Mouse (Mus musculus) neural tube, embryonic 11.5 days (tissue): ENCODE measurements around the gene Gata2. TPM values are rescaled to one million over a fixed set of nuclear protein-coding genes. Genes with fewer than 3 reads are reported as not detected.
"Not testable (repeated sequence)": the region's sequence is repeated elsewhere in the genome, so short reads cannot be mapped to it uniquely, and the experiment has no call there.

ENCODE experiments used
- ATAC-seq: fragments of 200-750 bp; cut with Nextera tagmentation; 2 replicates; pipeline ENCODE4 v1.8.0; 2017; ENCODE audit warnings: moderate number of reproducible peaks, mild to moderate bottlenecking, moderate TSS enrichment, moderate library complexity; ENCODE audit not compliant: insufficient read depth, low FRiP score, low TSS enrichment
- DNase-seq: peaks from one replicate; pipeline ENCODE4 v3.0.0-alpha.2; 2015; ENCODE audit warnings: low spot score
- H3K27ac ChIP-seq: fragments of 300-500 bp; sonication (generic); 2 replicates; pipeline ENCODE4 v1.5.1; 2014; ENCODE audit warnings: low read depth, mild to moderate bottlenecking, low read length
- H3K27me3 ChIP-seq: fragments of 300-500 bp; sonication (generic); 2 replicates; pipeline ENCODE4 v1.6.1; 2014; ENCODE audit warnings: mild to moderate bottlenecking, low read length, mixed read lengths; ENCODE audit not compliant: control insufficient read depth, insufficient read depth
- H3K36me3 ChIP-seq: fragments of 300-500 bp; sonication (generic); 2 replicates; pipeline ENCODE4 v1.6.1; 2014; ENCODE audit warnings: mild to moderate bottlenecking, low read length, moderate library complexity, mixed read lengths; ENCODE audit not compliant: control insufficient read depth, insufficient read depth
- H3K4me1 ChIP-seq: fragments of 300-500 bp; sonication (generic); 2 replicates; pipeline ENCODE4 v1.6.1; 2014; ENCODE audit warnings: low read length, mixed read lengths; ENCODE audit not compliant: control insufficient read depth, insufficient read depth
- H3K4me2 ChIP-seq: fragments of 300-500 bp; sonication (generic); 2 replicates; pipeline ENCODE4 v1.6.1; 2014; ENCODE audit warnings: low read depth, mild to moderate bottlenecking, moderate library complexity
- H3K4me3 ChIP-seq: fragments of 300-500 bp; sonication (generic); 2 replicates; pipeline ENCODE4 v1.5.1; 2014; ENCODE audit warnings: low read depth, low read length
- H3K9ac ChIP-seq: fragments of 300-500 bp; sonication (generic); 2 replicates; pipeline ENCODE4 v1.6.1; 2014; ENCODE audit warnings: mild to moderate bottlenecking, low read length
- H3K9me3 ChIP-seq: fragments of 300-500 bp; sonication (generic); 2 replicates; pipeline ENCODE4 v1.6.1; 2016; ENCODE audit warnings: low read length; ENCODE audit not compliant: control insufficient read depth
- WGBS: fragments of 180-500 bp; shearing (Covaris S2); extraction: QIAGEN DNeasy Blood & Tissue Kit; methylation state at CpG from one replicate; pipeline ENCODE4 v1.1.7; 2014; 5-methylcytosine and 5-hydroxymethylcytosine counted together
- polyA plus RNA-seq: library from polyadenylated mRNA; unstranded; fragments of >200 nt; fragmentation: Nextera tagmentation; extraction: Ambion mirVana; gene quantifications from 2 replicates; pipeline ENCODE4 v1.2.1, GENCODE M21; 2014

Gene Gata2
- 8.3 and 8.9 TPM in 2 replicates for polyA plus RNA-seq

- peak within 1 kb of the TSS; percentile 29 for H3K4me3 ChIP-seq
- H3K27ac ChIP-seq, result no peak within 1 kb of the TSS
- ATAC-seq (no peak), DNase-seq (peak; percentile 41)
- peaks cover 23% of the 10 kb centered on the region for H3K4me1 ChIP-seq
- H3K36me3 ChIP-seq, result no peaks in the 10 kb centered on the region
- H3K27me3 ChIP-seq, result peaks cover 100% of the 10 kb centered on the region
- H3K4me2 ChIP-seq, result peak within 1 kb of the TSS; percentile 48
- H3K9ac ChIP-seq, result no peak within 1 kb of the TSS
- H3K9me3 ChIP-seq, result no peaks in the 10 kb centered on the region
- WGBS, result under 1% methylated on average over 57 of the region's 57 CpGs
Observed at GRCm38 (mm10) chr6:88193433-88194052, at the start of gene Gata2. TSS of gene Gata2 (plus strand) at chr6:88193891.

DNA sequence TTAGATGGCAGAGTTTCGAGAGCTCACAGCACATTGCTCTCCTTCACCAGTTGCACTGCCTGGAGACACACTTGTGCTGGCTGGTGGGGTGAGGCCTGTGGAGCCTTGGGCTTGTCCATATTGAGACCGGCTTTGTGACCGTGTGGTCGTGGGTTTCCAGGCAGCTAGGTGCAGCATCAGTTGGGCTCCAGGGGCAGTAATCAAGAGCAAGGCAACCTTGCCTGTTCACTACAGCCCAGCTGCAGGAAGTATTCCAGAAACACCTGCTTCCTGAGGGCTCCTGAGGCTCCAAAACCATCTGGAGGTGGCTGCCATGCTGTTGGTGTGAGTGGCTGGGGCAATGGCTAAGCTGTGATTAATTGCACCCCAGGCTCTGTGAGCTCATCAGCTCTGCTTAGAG is 47.9 kb upstream of the Gata2 start:
- ATAC-seq (no peak), DNase-seq (no peak)
- no peak overlapping the region for H3K4me2 ChIP-seq
- no peaks in the 10 kb centered on the region for H3K4me1 ChIP-seq
- no peaks in the 10 kb centered on the region for H3K9me3 ChIP-seq
- no peak overlapping the region for H3K27ac ChIP-seq
- H3K9ac ChIP-seq, result no peak overlapping the region
- H3K27me3 ChIP-seq, result no peaks in the 10 kb centered on the region
- no peak overlapping the region for H3K4me3 ChIP-seq
- H3K36me3 ChIP-seq, result no peaks in the 10 kb centered on the region
- 72% methylated on average over 4 of the region's 4 CpGs for WGBS

DNA sequence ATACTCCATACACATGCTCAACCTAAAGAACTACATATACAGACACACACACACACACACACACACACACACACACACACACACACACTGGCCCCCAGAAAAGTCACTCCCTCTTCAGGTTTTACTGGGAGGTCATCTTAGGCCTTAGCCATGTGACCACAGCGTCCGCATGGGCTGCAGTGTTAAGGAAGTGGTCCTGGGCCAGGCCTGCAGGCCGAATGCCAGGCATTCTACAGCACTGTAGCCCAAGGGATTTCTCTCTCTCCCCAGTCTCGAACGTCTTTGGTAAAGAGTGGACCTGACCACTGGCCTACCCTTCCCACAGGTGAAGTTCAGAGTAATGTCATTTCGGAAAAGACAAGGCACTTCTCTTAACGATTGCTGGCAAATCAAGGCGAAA is 47.1 kb upstream of the Gata2 start:
- no peaks in the 10 kb centered on the region for H3K9me3 ChIP-seq
- H3K36me3 ChIP-seq, result no peaks in the 10 kb centered on the region
- ATAC-seq (no peak), DNase-seq (no peak)
- no peak overlapping the region for H3K4me3 ChIP-seq
- no peak overlapping the region for H3K4me2 ChIP-seq
- no peak overlapping the region for H3K9ac ChIP-seq
- WGBS, result 83% methylated on average over 8 of the region's 8 CpGs
- no peak overlapping the region for H3K27ac ChIP-seq
- H3K4me1 ChIP-seq, result no peaks in the 10 kb centered on the region
- H3K27me3 ChIP-seq, result no peaks in the 10 kb centered on the region

GRCm38 (mm10) chr6:88147411-88148003 is 46.2 kb upstream of the Gata2 start:
- H3K4me3 ChIP-seq, result no peak overlapping the region
- H3K36me3 ChIP-seq, result no peaks in the 10 kb centered on the region
- H3K9ac ChIP-seq, result no peak overlapping the region
- no peaks in the 10 kb centered on the region for H3K4me1 ChIP-seq
- WGBS, result 84% methylated on average over 16 of the region's 16 CpGs
- no peaks in the 10 kb centered on the region for H3K27me3 ChIP-seq
- no peaks in the 10 kb centered on the region for H3K9me3 ChIP-seq
- DNase-seq (no peak), ATAC-seq (no peak)
- no peak overlapping the region for H3K4me2 ChIP-seq
- H3K27ac ChIP-seq, result no peak overlapping the region

DNA sequence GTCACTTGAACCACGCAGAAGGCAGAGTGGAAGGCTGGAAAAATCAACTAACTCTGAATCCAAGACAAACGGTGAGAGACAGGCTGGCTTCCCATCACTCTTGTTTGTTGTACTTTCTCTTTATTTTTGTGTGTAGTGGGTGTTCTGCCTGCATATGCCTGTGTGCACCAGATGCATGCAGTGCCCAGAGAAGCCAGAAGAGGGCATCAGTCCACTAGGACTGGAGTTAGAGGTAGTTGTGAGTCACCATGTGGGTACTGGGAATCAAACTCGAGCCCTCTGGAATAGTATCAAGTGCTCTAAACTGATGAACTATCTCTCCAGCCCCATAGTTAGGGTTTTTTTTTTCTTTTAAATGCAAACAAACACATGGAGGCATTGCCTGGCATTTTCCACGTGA is 42.4 kb upstream of the Gata2 start:
- no peak overlapping the region for H3K4me2 ChIP-seq
- DNase-seq (no peak), ATAC-seq (no peak)
- no peak overlapping the region for H3K27ac ChIP-seq
- no peaks in the 10 kb centered on the region for H3K9me3 ChIP-seq
- no peak overlapping the region for H3K4me3 ChIP-seq
- no peak overlapping the region for H3K9ac ChIP-seq
- WGBS, result 69% methylated on average over 4 of the region's 4 CpGs
- no peaks in the 10 kb centered on the region for H3K4me1 ChIP-seq
- H3K36me3 ChIP-seq, result no peaks in the 10 kb centered on the region
- no peaks in the 10 kb centered on the region for H3K27me3 ChIP-seq

DNA sequence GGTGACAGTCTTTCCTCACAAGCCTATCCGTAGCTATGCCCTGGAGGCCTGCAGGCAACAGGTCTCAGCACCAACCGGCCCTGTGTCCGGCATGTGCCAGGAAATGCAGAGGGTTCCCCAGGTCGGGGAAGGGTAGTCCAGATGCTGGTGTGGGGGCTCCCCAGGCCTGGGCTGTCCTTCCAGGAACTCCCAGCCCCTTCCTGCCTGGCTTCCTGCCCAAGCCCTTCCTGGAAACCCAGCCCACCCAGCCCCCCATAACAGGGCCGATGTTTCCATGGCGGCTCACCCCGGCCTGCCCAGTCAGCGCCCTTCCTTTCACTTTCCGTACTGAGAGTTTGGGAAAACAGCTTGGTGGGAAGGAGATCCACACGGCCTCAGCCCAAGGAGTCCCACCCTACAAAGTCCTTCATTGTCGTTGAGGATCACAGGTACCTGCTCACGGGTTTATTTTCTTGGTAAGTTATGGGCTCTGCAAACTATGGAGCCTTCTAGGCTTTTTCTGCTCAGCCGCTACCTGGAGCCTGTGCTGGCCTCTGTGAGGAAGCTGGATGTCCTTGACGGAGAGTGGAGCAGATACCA is 41.5 kb upstream of the Gata2 start:
- no peak for DNase-seq
- Histone ChIP-seq H3K9me3 (no peaks in the 10 kb centered on the region), H3K9ac (no peak overlapping the region), H3K4me3 (no peak overlapping the region), H3K4me2 (no peak overlapping the region), H3K27ac (no peak overlapping the region), H3K27me3 (no peaks in the 10 kb centered on the region), H3K4me1 (no peaks in the 10 kb centered on the region), H3K36me3 (no peaks in the 10 kb centered on the region)
- no peak for ATAC-seq
- 89% methylated on average over 14 of the region's 14 CpGs for WGBS

DNA sequence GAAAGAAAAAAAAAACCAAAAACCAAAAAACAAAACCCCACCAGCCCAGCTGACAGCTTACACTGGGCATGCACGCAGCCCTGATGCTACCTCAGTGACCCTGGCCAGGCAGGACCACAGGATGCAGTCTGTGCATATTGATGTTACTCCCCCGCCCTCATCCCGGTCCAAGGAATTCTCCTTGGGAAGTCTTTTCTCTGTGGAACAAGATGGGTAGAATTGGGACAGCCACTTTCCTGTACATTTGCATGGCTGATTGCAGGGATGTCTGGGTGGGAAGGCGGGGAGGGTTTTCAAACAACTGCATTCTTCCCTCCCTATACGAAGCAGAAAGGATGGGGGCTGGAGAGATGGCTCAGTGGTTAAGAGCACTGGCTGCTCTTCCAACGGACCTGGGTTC is 40.7 kb upstream of the Gata2 start:
- Histone ChIP-seq H3K9ac (no peak overlapping the region), H3K36me3 (no peaks in the 10 kb centered on the region), H3K9me3 (no peaks in the 10 kb centered on the region), H3K27ac (no peak overlapping the region), H3K4me3 (no peak overlapping the region), H3K27me3 (no peaks in the 10 kb centered on the region), H3K4me2 (no peak overlapping the region), H3K4me1 (no peaks in the 10 kb centered on the region)
- DNase-seq, result no peak
- no peak for ATAC-seq
- 71% methylated on average over 6 of the region's 6 CpGs for WGBS

- DNase-seq, H3K4me3 ChIP-seq, H3K4me1 ChIP-seq, H3K36me3 ChIP-seq, H3K27ac ChIP-seq, H3K4me2 ChIP-seq, ATAC-seq, H3K9ac ChIP-seq, H3K27me3 ChIP-seq, H3K9me3 ChIP-seq: not testable (repeated sequence)
- 86% methylated on average over 6 of the region's 6 CpGs for WGBS
Observed at GRCm38 (mm10) chr6:88155614-88156013, 38.1 kb upstream of the Gata2 start.

- no peak overlapping the region for H3K9ac ChIP-seq
- H3K27me3 ChIP-seq, result no peaks in the 10 kb centered on the region
- ATAC-seq (no peak), DNase-seq (no peak)
- WGBS, result 90% methylated on average over 5 of the region's 5 CpGs
- H3K4me2 ChIP-seq, result no peak overlapping the region
- H3K27ac ChIP-seq, result no peak overlapping the region
- H3K9me3 ChIP-seq, result no peaks in the 10 kb centered on the region
- H3K4me1 ChIP-seq, result no peaks in the 10 kb centered on the region
- no peak overlapping the region for H3K4me3 ChIP-seq
- no peaks in the 10 kb centered on the region for H3K36me3 ChIP-seq
Observed at GRCm38 (mm10) chr6:88158790-88159189, 34.9 kb upstream of the Gata2 start.
